Mouse (Mus musculus) forebrain, embryonic 13.5 days (tissue): Measurements from ENCODE around the gene Aldh4a1. TPM values are rescaled to one million over a fixed set of nuclear protein-coding genes. Genes with fewer than 3 reads are reported as not detected.

ENCODE experiments used
- ATAC-seq: fragments of 200-750 bp; cut with Nextera tagmentation; 2 replicates; pipeline ENCODE4 v1.8.0; 2017
- H3K27ac ChIP-seq: fragments of 300-500 bp; sonication (generic); 2 replicates; pipeline ENCODE4 v1.5.1; 2015; ENCODE audit warnings: inconsistent platforms, mild to moderate bottlenecking, moderate library complexity
- H3K27me3 ChIP-seq: fragments of 300-500 bp; sonication (generic); 2 replicates; pipeline ENCODE4 v1.6.1; 2015; ENCODE audit warnings: mild to moderate bottlenecking, inconsistent platforms
- H3K36me3 ChIP-seq: fragments of 300-500 bp; sonication (generic); 2 replicates; pipeline ENCODE4 v1.6.1; 2015; ENCODE audit warnings: mild to moderate bottlenecking, inconsistent platforms; ENCODE audit not compliant: poor library complexity, severe bottlenecking
- H3K4me1 ChIP-seq: fragments of 300-500 bp; sonication (generic); 2 replicates; pipeline ENCODE4 v1.6.1; 2015; ENCODE audit warnings: inconsistent platforms
- H3K4me2 ChIP-seq: fragments of 300-500 bp; sonication (generic); 2 replicates; pipeline ENCODE4 v1.6.1; 2015; ENCODE audit warnings: inconsistent platforms, mild to moderate bottlenecking, moderate library complexity
- H3K4me3 ChIP-seq: fragments of 300-500 bp; sonication (generic); 2 replicates; pipeline ENCODE4 v1.5.1; 2015; ENCODE audit warnings: mild to moderate bottlenecking, inconsistent platforms
- H3K9ac ChIP-seq: fragments of 300-500 bp; sonication (generic); 2 replicates; pipeline ENCODE4 v1.6.1; 2015; ENCODE audit warnings: mild to moderate bottlenecking, inconsistent platforms
- H3K9me3 ChIP-seq: fragments of 300-500 bp; sonication (generic); replicated peaks from 2 replicates; pipeline ENCODE4 v1.6.1; 2016; ENCODE audit warnings: inconsistent platforms
- WGBS: fragments of 180-500 bp; shearing (Covaris S2); methylation state at CpG from one replicate; pipeline ENCODE4 v1.1.7; 2015; 5-methylcytosine and 5-hydroxymethylcytosine counted together
- polyA plus RNA-seq: library from polyadenylated mRNA; unstranded; fragments of >200 nt; fragmentation: Nextera tagmentation; extraction: Ambion mirVana; gene quantifications from 2 replicates; pipeline ENCODE4 v1.2.1, GENCODE M21; 2015

The Aldh4a1 gene
- polyA plus RNA-seq, 1 experiment from 2014 or later, result 21.1 TPM

- no peaks in the 10 kb centered on the region for H3K36me3 ChIP-seq
- H3K9me3 ChIP-seq, result no peaks in the 10 kb centered on the region
- no peak overlapping the region for H3K27ac ChIP-seq
- 75% methylated on average over 6 of the region's 6 CpGs for WGBS
- H3K4me3 ChIP-seq, result no peak overlapping the region
- H3K27me3 ChIP-seq, result no peaks in the 10 kb centered on the region
- no peak overlapping the region for H3K9ac ChIP-seq
- no peak overlapping the region for H3K4me2 ChIP-seq
- H3K4me1 ChIP-seq, result peaks cover 44% of the 10 kb centered on the region
- no peak for ATAC-seq
Observed at GRCm38 (mm10) chr4:139593383-139593782, 29.3 kb upstream of the Aldh4a1 start.

GRCm38 (mm10) chr4:139594062-139594461 is 28.6 kb upstream of the Aldh4a1 start:
- no peak for ATAC-seq
- H3K4me1 ChIP-seq, result peaks cover 51% of the 10 kb centered on the region
- 40% methylated on average over 3 of the region's 3 CpGs for WGBS

GRCm38 (mm10) chr4:139596715-139597114 is 26.0 kb upstream of the Aldh4a1 start:
- Histone ChIP-seq H3K27me3 (no peaks in the 10 kb centered on the region), H3K9me3 (no peaks in the 10 kb centered on the region), H3K9ac (no peak overlapping the region), H3K27ac (peak overlapping the region; percentile 16; the same call in 1 of the 2 replicates), H3K4me1 (peaks cover 42% of the 10 kb centered on the region), H3K4me3 (no peak overlapping the region), H3K4me2 (no peak overlapping the region), H3K36me3 (no peaks in the 10 kb centered on the region)
- 33% methylated on average over 9 of the region's 9 CpGs for WGBS
- ATAC-seq, result peak; percentile 48; the same call in 1 of the 2 replicates

More at GRCm38 (mm10) chr4:139594062-139594461, 28.6 kb upstream of the Aldh4a1 start:
- H3K9me3 ChIP-seq, result no peaks in the 10 kb centered on the region
- no peak overlapping the region for H3K4me2 ChIP-seq
- H3K36me3 ChIP-seq, result no peaks in the 10 kb centered on the region
- no peak overlapping the region for H3K9ac ChIP-seq
- H3K4me3 ChIP-seq, result no peak overlapping the region
- no peak overlapping the region for H3K27ac ChIP-seq
- H3K27me3 ChIP-seq, result no peaks in the 10 kb centered on the region

- peaks cover 42% of the 10 kb centered on the region for H3K4me1 ChIP-seq
- H3K4me2 ChIP-seq, result no peak overlapping the region
- peak overlapping the region; percentile 31 for H3K27ac ChIP-seq
- H3K4me3 ChIP-seq, result no peak overlapping the region
- H3K36me3 ChIP-seq, result no peaks in the 10 kb centered on the region
- 62% methylated on average over 18 of the region's 20 CpGs for WGBS
- peak; percentile 32; the same call in 1 of the 2 replicates for ATAC-seq
- H3K27me3 ChIP-seq, result no peaks in the 10 kb centered on the region
- 0 out of 2 replicates have a peak overlapping the region, but pooled peaks have one; percentile 8 for H3K9ac ChIP-seq
- no peaks in the 10 kb centered on the region for H3K9me3 ChIP-seq
Observed at GRCm38 (mm10) chr4:139597286-139598284, 25.1 kb upstream of the Aldh4a1 start.

- Histone ChIP-seq H3K36me3 (no peaks in the 10 kb centered on the region), H3K9me3 (no peaks in the 10 kb centered on the region), H3K9ac (0 out of 2 replicates have a peak overlapping the region, but pooled peaks have one; percentile 35), H3K4me2 (0 out of 2 replicates have a peak overlapping the region, but pooled peaks have one; percentile 48), H3K27ac (peak overlapping the region; percentile 69; the same call in 1 of the 2 replicates), H3K4me1 (peaks cover 42% of the 10 kb centered on the region), H3K4me3 (no peak overlapping the region), H3K27me3 (no peaks in the 10 kb centered on the region)
- WGBS, result 29% methylated on average over 13 of the region's 13 CpGs
- ATAC-seq, result no peak
Observed at GRCm38 (mm10) chr4:139598356-139598755, 24.3 kb upstream of the Aldh4a1 start.

- no peak overlapping the region for H3K4me3 ChIP-seq
- ATAC-seq, result peak; percentile 34; the same call in 1 of the 2 replicates
- H3K4me1 ChIP-seq, result peaks cover 42% of the 10 kb centered on the region
- no peaks in the 10 kb centered on the region for H3K27me3 ChIP-seq
- H3K9ac ChIP-seq, result 0 out of 2 replicates have a peak overlapping the region, but pooled peaks have one; percentile 35
- H3K36me3 ChIP-seq, result no peaks in the 10 kb centered on the region
- H3K4me2 ChIP-seq, result peak overlapping the region; percentile 48
- 2% methylated on average over 12 of the region's 12 CpGs for WGBS
- H3K9me3 ChIP-seq, result no peaks in the 10 kb centered on the region
- H3K27ac ChIP-seq, result peak overlapping the region; percentile 69
Observed at GRCm38 (mm10) chr4:139598950-139599518, 23.6 kb upstream of the Aldh4a1 start.

GRCm38 (mm10) chr4:139601519-139602356 is 20.9 kb upstream of the Aldh4a1 start:
- Histone ChIP-seq H3K27me3 (no peaks in the 10 kb centered on the region), H3K9ac (no peak overlapping the region), H3K27ac (no peak overlapping the region), H3K36me3 (0 out of 2 replicates have a peak, but pooled peaks cover 3% of the 10 kb centered on the region), H3K4me2 (no peak overlapping the region), H3K4me3 (no peak overlapping the region), H3K9me3 (no peaks in the 10 kb centered on the region), H3K4me1 (peaks cover 28% of the 10 kb centered on the region)
- WGBS, result 84% methylated on average over 7 of the region's 7 CpGs
- ATAC-seq, result no peak

- no peak within 1 kb of the TSS for H3K4me3 ChIP-seq
- no peak within 1 kb of the TSS for H3K9ac ChIP-seq
- H3K4me1 ChIP-seq, result peaks cover 19% of the 10 kb centered on the region
- 0 out of 2 replicates have a peak, but pooled peaks cover 3% of the 10 kb centered on the region for H3K36me3 ChIP-seq
- ATAC-seq, result no peak
- H3K27ac ChIP-seq, result no peak within 1 kb of the TSS
- H3K4me2 ChIP-seq, result no peak within 1 kb of the TSS
- H3K9me3 ChIP-seq, result no peaks in the 10 kb centered on the region
- 50% methylated on average over 14 of the region's 14 CpGs for WGBS
- H3K27me3 ChIP-seq, result no peaks in the 10 kb centered on the region
Observed at GRCm38 (mm10) chr4:139602357-139603244, 20.1 kb upstream of the Aldh4a1 start, which contains the start of gene Gm21969. Gene Gm21969 (plus strand): TSS chr4:139603186.

GRCm38 (mm10) chr4:139605216-139605615 is 17.4 kb upstream of the Aldh4a1 start:
- Histone ChIP-seq H3K27me3 (no peaks in the 10 kb centered on the region), H3K36me3 (0 out of 2 replicates have a peak, but pooled peaks cover 3% of the 10 kb centered on the region), H3K9me3 (no peaks in the 10 kb centered on the region), H3K4me3 (no peak overlapping the region), H3K4me1 (no peaks in the 10 kb centered on the region), H3K9ac (no peak overlapping the region), H3K27ac (no peak overlapping the region), H3K4me2 (no peak overlapping the region)
- WGBS, result 89% methylated on average over 11 of the region's 11 CpGs
- ATAC-seq, result no peak

GRCm38 (mm10) chr4:139606732-139607131 is 15.9 kb upstream of the Aldh4a1 start:
- no peak for ATAC-seq
- peaks cover 3% of the 10 kb centered on the region; the same call in 1 of the 2 replicates for H3K4me1 ChIP-seq
- 96% methylated on average over 5 of the region's 5 CpGs for WGBS

More at GRCm38 (mm10) chr4:139606732-139607131, 15.9 kb upstream of the Aldh4a1 start:
- H3K36me3 ChIP-seq, result 0 out of 2 replicates have a peak, but pooled peaks cover 3% of the 10 kb centered on the region
- H3K27me3 ChIP-seq, result no peaks in the 10 kb centered on the region
- H3K27ac ChIP-seq, result no peak overlapping the region
- no peaks in the 10 kb centered on the region for H3K9me3 ChIP-seq
- H3K4me3 ChIP-seq, result no peak overlapping the region
- no peak overlapping the region for H3K4me2 ChIP-seq
- no peak overlapping the region for H3K9ac ChIP-seq
